Mouse (Mus musculus) spleen, embryonic (tissue): ENCODE measurements around the gene Dip2a.

Experiments used
- CTCF ChIA-PET: fragments of 350-600 bp; sonication (Branson Sonifier 250); formaldehyde crosslinking; loops from one replicate; lab custom pipeline; 2022; lab: Charles Lee

The Dip2a gene

GRCm38 (mm10) chr10:76316194-76316593 is 28.9 kb downstream of the Dip2a start:
- CTCF ChIA-PET: no interaction called here

GRCm38 (mm10) chr10:76306738-76307137 is 38.4 kb downstream of the Dip2a start:
- CTCF ChIA-PET: no interaction called here

GRCm38 (mm10) chr10:76300133-76300532 is 45.0 kb downstream of the Dip2a start:
- CTCF ChIA-PET: no interaction called here

GRCm38 (mm10) chr10:76293222-76293621 is 51.9 kb downstream of the Dip2a start:
- CTCF ChIA-PET: no interaction called here

GRCm38 (mm10) chr10:76289936-76290671 is 55.0 kb downstream of the Dip2a start:
- CTCF ChIA-PET: no interaction called here

- CTCF ChIA-PET: no interaction called here
Observed at GRCm38 (mm10) chr10:76289052-76289451, 56.0 kb downstream of the Dip2a start.

GRCm38 (mm10) chr10:76288268-76288993 is 56.7 kb downstream of the Dip2a start:
- CTCF ChIA-PET: no interaction called here

- CTCF ChIA-PET: no interaction called here
Observed at GRCm38 (mm10) chr10:76278541-76279097, 66.5 kb downstream of the Dip2a start.

GRCm38 (mm10) chr10:76275256-76275655 is 69.8 kb downstream of the Dip2a start:
- CTCF ChIA-PET: no interaction called here

- CTCF ChIA-PET: no interaction called here
Observed at GRCm38 (mm10) chr10:76271238-76271637, 73.9 kb downstream of the Dip2a start.

- CTCF ChIA-PET: no interaction called here
Observed at GRCm38 (mm10) chr10:76262431-76262830, 82.7 kb downstream of the Dip2a start.

GRCm38 (mm10) chr10:76261447-76261846 is 83.6 kb downstream of the Dip2a start:
- CTCF ChIA-PET: no interaction called here

- CTCF ChIA-PET: no interaction called here
Observed at GRCm38 (mm10) chr10:76260358-76261059, 84.6 kb downstream of the Dip2a start.

- CTCF ChIA-PET: no interaction called here
Observed at GRCm38 (mm10) chr10:76259566-76260232, 85.4 kb downstream of the Dip2a start.

- CTCF ChIA-PET: no interaction called here
Observed at GRCm38 (mm10) chr10:76257719-76258390, 87.2 kb downstream of the Dip2a start.

GRCm38 (mm10) chr10:76257231-76257630 is 87.9 kb downstream of the Dip2a start:
- CTCF ChIA-PET: no interaction called here

GRCm38 (mm10) chr10:76255617-76256016 is 89.5 kb downstream of the Dip2a start:
- CTCF ChIA-PET: no interaction called here

GRCm38 (mm10) chr10:76253536-76253935 is 91.6 kb downstream of the Dip2a start, which contains the start of gene S100b:
S100b (plus strand) TSS chr10:76253853.
- CTCF ChIA-PET: no interaction called here

GRCm38 (mm10) chr10:76253079-76253478 is 92.0 kb downstream of the Dip2a start:
- CTCF ChIA-PET: no interaction called here

- CTCF ChIA-PET: no interaction called here
Observed at GRCm38 (mm10) chr10:76250870-76251269, 94.2 kb downstream of the Dip2a start.

GRCm38 (mm10) chr10:76248647-76248968 is 96.5 kb downstream of the Dip2a start:
- CTCF ChIA-PET: no interaction called here
